10 mouse cellular contexts compared by ENCODE assay signal in genomic region chr4:138429778-138430177, GRCm38 (mm10). TPM values are rescaled to one million over a fixed set of nuclear protein-coding genes. Genes with fewer than 3 reads are reported as not detected.
DNase-seq lines count a peak whose midpoint lies in the region; ATAC-seq and TF ChIP-seq lines count a peak whose summit lies in the region.
"Had no signal": no experiment of that assay in that cellular context is flagged by ENCODE, and none has a peak within 500 bp of the region (broad histone marks: within the 10 kb centered on the region; RNA-seq: fewer than 3 reads in every experiment).

No protein-coding gene starts in this region.

- DNase-seq in forebrain, embryonic 14.5 days (ENCODE audit: low spot score), result peak; percentile 49
- DNase-seq in lung, embryonic 14.5 days, result peak; percentile 69
- no peak for DNase-seq in lung, adult 18-20 months
- DNase-seq in naive thymus-derived CD4-positive, alpha-beta T cell, adult 2 months (ENCODE audit: low read depth), result peak; percentile 39
- no peak for DNase-seq in cerebellum, adult 11 months
- DNase-seq in ovary, postnatal 14 days (ENCODE audit: low spot score), result no peak

- H3K27me3 ChIP-seq in forebrain, embryonic 14.5 days (replicated peaks; ENCODE audit: control insufficient read depth, insufficient read depth, low read length), result no peaks in the 10 kb centered on the region; the same call in 1 of the 2 replicates
- peaks cover 25% of the 10 kb centered on the region for H3K27me3 ChIP-seq in forebrain, embryonic 12.5 days
- no peaks in the 10 kb centered on the region for H3K27me3 ChIP-seq in lung, embryonic 14.5 days (ENCODE audit: insufficient read depth, low read length)

- no peak overlapping the region for H3K4me2 ChIP-seq in forebrain, embryonic 14.5 days (ENCODE audit: low read length)
- no peak overlapping the region for H3K4me2 ChIP-seq in forebrain, embryonic 12.5 days
- H3K4me2 ChIP-seq in lung, embryonic 14.5 days, result no peak overlapping the region

- ATAC-seq in forebrain, embryonic 14.5 days, result no peak
- no peak for ATAC-seq in forebrain, embryonic 12.5 days (ENCODE audit: low FRiP score)
- ATAC-seq in lung, embryonic 14.5 days (ENCODE audit: insufficient read depth), result no peak

- no peak for TF ChIP-seq POLR2A in bone marrow, adult 2 months (IDR thresholded peaks at IDR 0.05; ENCODE audit: borderline replicate concordance, control insufficient read depth, low read depth, low read length)

- H3K9me3 ChIP-seq in forebrain, embryonic 14.5 days (replicated peaks; ENCODE audit: control insufficient read depth, low read length), result no peaks in the 10 kb centered on the region
- no peaks in the 10 kb centered on the region for H3K9me3 ChIP-seq in forebrain, embryonic 12.5 days
- H3K9me3 ChIP-seq in lung, embryonic 14.5 days (ENCODE audit: low read depth, low read length), result no peaks in the 10 kb centered on the region
- H3K9me3 ChIP-seq: megakaryocyte, embryonic 14.5 days had no signal

- no peaks in the 10 kb centered on the region for H3K4me1 ChIP-seq in forebrain, embryonic 14.5 days (ENCODE audit: control insufficient read depth, insufficient read depth, low read length)
- H3K4me1 ChIP-seq in forebrain, embryonic 12.5 days, result no peaks in the 10 kb centered on the region
- H3K4me1 ChIP-seq in lung, embryonic 14.5 days (ENCODE audit: insufficient read depth), result no peaks in the 10 kb centered on the region
- peaks cover 1% of the 10 kb centered on the region; the same call in 1 of the 2 replicates for H3K4me1 ChIP-seq in bone marrow, adult 2 months (ENCODE audit: control insufficient read depth, insufficient read depth, low read length)

- H3K36me3 ChIP-seq in forebrain, embryonic 14.5 days (ENCODE audit: control insufficient read depth, insufficient read depth, low read length), result no peaks in the 10 kb centered on the region
- H3K36me3 ChIP-seq in forebrain, embryonic 12.5 days (replicated peaks), result no peaks in the 10 kb centered on the region
- no peaks in the 10 kb centered on the region for H3K36me3 ChIP-seq in lung, embryonic 14.5 days (ENCODE audit: insufficient read depth)

- H3K27ac ChIP-seq in forebrain, embryonic 14.5 days (ENCODE audit: low read depth, low read length), result no peak overlapping the region
- H3K27ac ChIP-seq in forebrain, embryonic 12.5 days, result no peak overlapping the region
- H3K27ac ChIP-seq in lung, embryonic 14.5 days (ENCODE audit: low read depth), result no peak overlapping the region
- H3K27ac ChIP-seq in bone marrow, adult 2 months (ENCODE audit: control insufficient read depth, insufficient read depth, low read depth, low read length, poor library complexity), result no peak overlapping the region

- 33% methylated on average over 3 of the region's 3 CpGs for WGBS in forebrain, embryonic 14.5 days
- WGBS in forebrain, embryonic 12.5 days, result 46% methylated on average over 3 of the region's 3 CpGs
- 37% methylated on average over 3 of the region's 3 CpGs for WGBS in lung, embryonic 14.5 days
- WGBS in bone marrow, adult 2 months, result 38% methylated on average over 3 of the region's 3 CpGs

- no peak overlapping the region for H3K9ac ChIP-seq in forebrain, embryonic 14.5 days (ENCODE audit: low read length)
- no peak overlapping the region for H3K9ac ChIP-seq in forebrain, embryonic 12.5 days
- no peak overlapping the region for H3K9ac ChIP-seq in lung, embryonic 14.5 days

- TF ChIP-seq CTCF in lung, embryonic 14.5 days (IDR thresholded peaks at IDR 0.05; ENCODE audit: low read depth), result peak; percentile 62
- TF ChIP-seq CTCF in bone marrow, adult 2 months (IDR thresholded peaks at IDR 0.05; ENCODE audit: control insufficient read depth, insufficient read depth, low read length), result peak; percentile 43

- H3K4me3 ChIP-seq in forebrain, embryonic 14.5 days (ENCODE audit: low read depth, low read length), result no peak overlapping the region
- H3K4me3 ChIP-seq in forebrain, embryonic 12.5 days (replicated peaks), result no peak overlapping the region
- H3K4me3 ChIP-seq in lung, embryonic 14.5 days (ENCODE audit: low read depth, low read length), result no peak overlapping the region
- no peak overlapping the region for H3K4me3 ChIP-seq in bone marrow, adult 2 months (replicated peaks; ENCODE audit: control insufficient read depth, low read depth, low read length)
- H3K4me3 ChIP-seq: megakaryocyte, embryonic 14.5 days had no signal

RNA-seq across cellular contexts. Expression of gene Mul1, which starts 4.7 kb away (rescaled TPM):
- 16.2 and 21.9 TPM in 2 replicates for polyA plus RNA-seq in forebrain, embryonic 14.5 days (2014; fragmentation: Nextera tagmentation; extraction: Ambion mirVana)
- polyA plus RNA-seq in forebrain, embryonic 12.5 days (2016; fragmentation: Nextera tagmentation; extraction: Ambion mirVana), result 14.5 and 14.7 TPM in 2 replicates
- 16.1 and 18.0 TPM in 2 replicates for polyA plus RNA-seq in lung, embryonic 14.5 days (2014; fragmentation: Nextera tagmentation; extraction: Ambion mirVana)
- 5.8 and 7.8 TPM in 2 replicates for polyA plus RNA-seq in bone marrow, adult 2 months (2011; ENCODE audit: insufficient read depth, insufficient read length, low replicate concordance, missing spikeins)

RNA-seq across cellular contexts. Expression of gene Camk2n1, which starts 24.3 kb away (rescaled TPM):
- polyA plus RNA-seq in forebrain, embryonic 14.5 days (2014; fragmentation: Nextera tagmentation; extraction: Ambion mirVana), result 7.5 and 7.8 TPM in 2 replicates
- 4.8 and 5.4 TPM in 2 replicates for polyA plus RNA-seq in forebrain, embryonic 12.5 days (2016; fragmentation: Nextera tagmentation; extraction: Ambion mirVana)
- 2.6 and 3.2 TPM in 2 replicates for polyA plus RNA-seq in lung, embryonic 14.5 days (2014; fragmentation: Nextera tagmentation; extraction: Ambion mirVana)
- 2.2 and 3.4 TPM in 2 replicates for polyA plus RNA-seq in bone marrow, adult 2 months (2011; ENCODE audit: insufficient read depth, insufficient read length, low replicate concordance, missing spikeins)

RNA-seq across cellular contexts. Expression of gene Fam43b, which starts 33.5 kb away (rescaled TPM):
- polyA plus RNA-seq in forebrain, embryonic 14.5 days (2014; fragmentation: Nextera tagmentation; extraction: Ambion mirVana), result 1.8 and 4.8 TPM in 2 replicates
- 0.21 and 0.24 TPM in 2 replicates for polyA plus RNA-seq in forebrain, embryonic 12.5 days (2016; fragmentation: Nextera tagmentation; extraction: Ambion mirVana)
- polyA plus RNA-seq in lung, embryonic 14.5 days (2014; fragmentation: Nextera tagmentation; extraction: Ambion mirVana), result not detected in 2 replicates
- polyA plus RNA-seq in bone marrow, adult 2 months (2011; ENCODE audit: insufficient read depth, insufficient read length, low replicate concordance, missing spikeins), result not detected in 2 replicates
- polyA plus RNA-seq: heart, embryonic 14.5 days had no signal

Comparison
In these comparisons a context has a peak if more than half of its experiments do, and no peak if none do; other contexts are left out.
1. DNase-seq: peak in forebrain, embryonic 14.5 days (single experiment), lung, embryonic 14.5 days (single experiment) and naive thymus-derived CD4-positive, alpha-beta T cell, adult 2 months (single experiment); none in lung, adult 18-20 months (0 of 2), cerebellum, adult 11 months (single experiment) and ovary, postnatal 14 days (single experiment).